Comparison of ENCODE assay signal across 7 mouse cellular contexts in the genomic region with DNA sequence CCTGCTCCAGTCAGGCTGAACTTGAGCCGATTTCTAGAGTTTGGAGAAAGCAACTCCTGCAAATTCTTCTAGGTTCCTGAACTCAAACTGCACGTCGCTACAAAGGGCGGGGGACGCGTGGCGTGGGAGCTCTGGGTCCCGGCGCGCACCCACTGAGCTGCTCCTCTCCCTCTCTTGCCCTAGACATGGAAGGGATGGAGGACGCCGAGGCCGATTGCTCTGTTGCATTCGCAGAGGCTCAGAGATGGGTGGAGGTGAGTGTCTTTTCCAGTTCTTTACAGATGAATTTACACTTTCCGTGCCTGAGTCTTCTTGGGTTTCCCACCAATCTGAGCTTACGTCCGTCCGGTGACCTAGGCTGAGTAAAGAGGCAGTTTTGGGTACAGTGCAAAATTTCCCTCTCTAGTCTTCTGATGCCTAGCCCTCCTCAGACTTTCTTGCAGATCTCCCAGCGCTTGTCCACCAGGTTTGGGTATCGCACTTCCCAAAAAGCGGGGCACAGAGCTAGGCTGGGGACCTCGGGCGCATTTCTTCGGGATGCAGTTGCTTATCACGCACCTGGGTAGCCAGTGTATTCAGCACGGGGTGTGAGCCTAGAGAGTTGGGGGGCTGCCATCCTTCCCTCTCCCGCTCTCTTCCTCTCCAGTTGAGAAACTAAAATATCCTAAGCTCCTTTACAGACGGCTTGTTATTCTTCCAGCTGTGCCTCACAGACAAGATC. TPM values are rescaled to one million over a fixed set of nuclear protein-coding genes. Genes with fewer than 3 reads are reported as not detected.
A peak's percentile ranks its signal among the peaks of the same experiment; 100 is the strongest.
DNase-seq lines count a peak whose midpoint lies in the region; ATAC-seq lines count a peak whose summit lies in the region.

No protein-coding gene starts in this region.

- peaks cover 9% of the 10 kb centered on the region; the same call in 1 of the 2 replicates for H3K4me1 ChIP-seq in lung, embryonic 16.5 days (replicated peaks; ENCODE audit: control insufficient read depth, insufficient read depth, low read length)
- H3K4me1 ChIP-seq in embryonic facial prominence, embryonic 15.5 days, result peaks cover 15% of the 10 kb centered on the region
- peaks cover 19% of the 10 kb centered on the region for H3K4me1 ChIP-seq in hindbrain, embryonic 13.5 days (replicated peaks)

- 1% methylated on average over 28 of the region's 28 CpGs for WGBS in lung, embryonic 16.5 days
- 2% methylated on average over 28 of the region's 28 CpGs for WGBS in embryonic facial prominence, embryonic 15.5 days
- 1% methylated on average over 28 of the region's 28 CpGs for WGBS in hindbrain, embryonic 13.5 days

- peak; percentile 65 for ATAC-seq in lung, embryonic 16.5 days (ENCODE audit: low read depth)
- peak; percentile 52 for ATAC-seq in embryonic facial prominence, embryonic 15.5 days (ENCODE audit: insufficient number of reproducible peaks, low FRiP score, low TSS enrichment, low read depth)
- peak; percentile 50 for ATAC-seq in hindbrain, embryonic 13.5 days (ENCODE audit: low FRiP score)

- peak overlapping the region; percentile 98 for H3K4me2 ChIP-seq in lung, embryonic 16.5 days (ENCODE audit: low read depth, low read length)
- peak overlapping the region; percentile 94 for H3K4me2 ChIP-seq in embryonic facial prominence, embryonic 15.5 days (replicated peaks)
- peak overlapping the region; percentile 99 for H3K4me2 ChIP-seq in hindbrain, embryonic 13.5 days

- DNase-seq in lung, adult 18-20 months, result no peak
- DNase-seq in mesoderm, embryonic 11.5 days (ENCODE audit: low read depth, low spot score), result peak; percentile 16
- DNase-seq in thymus, postnatal 14 days, result no peak
- DNase-seq in thymus, postnatal 25 days, result no peak

- H3K4me3 ChIP-seq in lung, embryonic 16.5 days (ENCODE audit: low read length), result peak overlapping the region; percentile 76
- peak overlapping the region; percentile 62 for H3K4me3 ChIP-seq in embryonic facial prominence, embryonic 15.5 days (replicated peaks)
- peak overlapping the region; percentile 60 for H3K4me3 ChIP-seq in hindbrain, embryonic 13.5 days

- no peak overlapping the region for H3K27ac ChIP-seq in lung, embryonic 16.5 days (ENCODE audit: low read length)
- 0 out of 2 replicates have a peak overlapping the region, but pooled peaks have one; percentile 40 for H3K27ac ChIP-seq in embryonic facial prominence, embryonic 15.5 days (replicated peaks)
- H3K27ac ChIP-seq in hindbrain, embryonic 13.5 days, result no peak overlapping the region

- H3K9ac ChIP-seq in lung, embryonic 16.5 days (ENCODE audit: low read length), result peak overlapping the region; percentile 79
- peak overlapping the region; percentile 56 for H3K9ac ChIP-seq in embryonic facial prominence, embryonic 15.5 days
- H3K9ac ChIP-seq in hindbrain, embryonic 13.5 days, result peak overlapping the region; percentile 75

- H3K9me3 ChIP-seq in lung, embryonic 16.5 days (ENCODE audit: control insufficient read depth, low read length), result no peaks in the 10 kb centered on the region
- no peaks in the 10 kb centered on the region for H3K9me3 ChIP-seq in embryonic facial prominence, embryonic 15.5 days (replicated peaks)
- no peaks in the 10 kb centered on the region for H3K9me3 ChIP-seq in hindbrain, embryonic 13.5 days

- H3K27me3 ChIP-seq in lung, embryonic 16.5 days (ENCODE audit: control insufficient read depth, insufficient read depth, low read depth, low read length), result peaks cover 8% of the 10 kb centered on the region; the same call in 1 of the 2 replicates
- H3K27me3 ChIP-seq in embryonic facial prominence, embryonic 15.5 days, result no peaks in the 10 kb centered on the region
- peaks cover 57% of the 10 kb centered on the region for H3K27me3 ChIP-seq in hindbrain, embryonic 13.5 days

- no peaks in the 10 kb centered on the region for H3K36me3 ChIP-seq in lung, embryonic 16.5 days (ENCODE audit: control insufficient read depth, insufficient read depth, low read length)
- H3K36me3 ChIP-seq in embryonic facial prominence, embryonic 15.5 days, result no peaks in the 10 kb centered on the region
- H3K36me3 ChIP-seq in hindbrain, embryonic 13.5 days, result no peaks in the 10 kb centered on the region

RNA-seq across cellular contexts. Expression of a gene that starts 0.4 kb away (rescaled TPM):
- polyA plus RNA-seq in lung, embryonic 16.5 days (2015; fragmentation: Nextera tagmentation; extraction: Ambion mirVana), result 46.4 and 52.7 TPM in 2 replicates
- polyA plus RNA-seq in embryonic facial prominence, embryonic 15.5 days (2015; fragmentation: Nextera tagmentation; extraction: Ambion mirVana), result 36.6 and 39.3 TPM in 2 replicates
- polyA plus RNA-seq in hindbrain, embryonic 13.5 days (2015; fragmentation: Nextera tagmentation; extraction: Ambion mirVana), result 1.4 and 1.8 TPM in 2 replicates

RNA-seq across cellular contexts. Expression of a gene that starts 0.5 kb away (rescaled TPM):
- 0.96 and 2.3 TPM in 2 replicates for polyA plus RNA-seq in lung, embryonic 16.5 days (2015; fragmentation: Nextera tagmentation; extraction: Ambion mirVana)
- polyA plus RNA-seq in embryonic facial prominence, embryonic 15.5 days (2015; fragmentation: Nextera tagmentation; extraction: Ambion mirVana), result 4.8 and 5.9 TPM in 2 replicates
- not detected in 2 replicates for polyA plus RNA-seq in hindbrain, embryonic 13.5 days (2015; fragmentation: Nextera tagmentation; extraction: Ambion mirVana)

Comparison
In these comparisons a context has a peak if more than half of its experiments do, and no peak if none do; other contexts are left out.
1. RNA of a gene that starts 0.4 kb away (polyA plus RNA-seq): 46.4 to 52.7 TPM in lung, embryonic 16.5 days and 36.6 to 39.3 TPM in embryonic facial prominence, embryonic 15.5 days; 1.4 to 1.8 TPM in hindbrain, embryonic 13.5 days; every median in the first group is over 10 times any median in the second.
2. Peak in every context shown above with its lines, with median percentiles within 50 percentile points of each other: ATAC-seq, H3K4me2 ChIP-seq, H3K4me3 ChIP-seq and H3K9ac ChIP-seq.